Comparison of ENCODE assay signal across 21 mouse cellular contexts in genomic region chr12:79417360-79417759, GRCm38 (mm10).
"Had no signal": no experiment of that assay in that cellular context is flagged by ENCODE, and none has a peak within 500 bp of the region (broad histone marks: within the 10 kb centered on the region; RNA-seq: fewer than 3 reads in every experiment).

No protein-coding gene starts in this region.

- H3K4me2 ChIP-seq: liver, embryonic 11.5 days; liver, embryonic 13.5 days; liver, embryonic 15.5 days; lung, embryonic 15.5 days; midbrain, embryonic 12.5 days; neural tube, embryonic 13.5 days; neural tube, embryonic 15.5 days had no signal

- DNase-seq: liver; liver, embryonic 13.5 days; liver, postnatal 0 days; midbrain, embryonic 14.5 days; retina, postnatal 1 day; right cerebral cortex, adult 18-20 months; right cerebral cortex, postnatal 25 days; right cerebral cortex, postnatal 4 days; spleen, adult 18-20 months; thymus, adult 18-20 months; thymus, postnatal 14 days; thymus, postnatal 36 days had no signal

- H3K4me3 ChIP-seq: liver, embryonic 13.5 days; liver, embryonic 15.5 days; lung, embryonic 15.5 days; midbrain, embryonic 10.5 days; midbrain, embryonic 12.5 days; myocyte; neural tube, embryonic 13.5 days; neural tube, embryonic 15.5 days had no signal

- H3K4me1 ChIP-seq: liver, embryonic 13.5 days; liver, embryonic 15.5 days; neural tube, embryonic 13.5 days; neural tube, embryonic 15.5 days had no signal

- H3K36me3 ChIP-seq: liver, embryonic 13.5 days; liver, embryonic 15.5 days; lung, embryonic 15.5 days; midbrain, embryonic 10.5 days; midbrain, embryonic 12.5 days; neural tube, embryonic 13.5 days; neural tube, embryonic 15.5 days had no signal

- ATAC-seq: liver, postnatal 0 days; midbrain, embryonic 16.5 days had no signal

- H3K9me3 ChIP-seq: liver, embryonic 13.5 days; liver, embryonic 15.5 days; lung, embryonic 15.5 days; midbrain, embryonic 10.5 days; midbrain, embryonic 12.5 days; neural tube, embryonic 13.5 days; neural tube, embryonic 15.5 days had no signal

- H3K27me3 ChIP-seq: liver, embryonic 13.5 days; liver, embryonic 15.5 days; lung, embryonic 15.5 days; midbrain, embryonic 12.5 days; neural tube, embryonic 13.5 days; neural tube, embryonic 15.5 days had no signal

- H3K27ac ChIP-seq: liver, embryonic 13.5 days; liver, embryonic 15.5 days; lung, embryonic 15.5 days; midbrain, embryonic 10.5 days; midbrain, embryonic 12.5 days; neural tube, embryonic 13.5 days; neural tube, embryonic 15.5 days had no signal

- H3K9ac ChIP-seq: liver, embryonic 13.5 days; liver, embryonic 15.5 days; liver, postnatal 0 days; lung, embryonic 15.5 days; midbrain, embryonic 12.5 days; neural tube, embryonic 13.5 days; neural tube, embryonic 15.5 days had no signal
